Mouse (Mus musculus) kidney, adult 2 months (tissue): Measurements from ENCODE around the gene Pde4d.

ENCODE experiments used
- CTCF ChIP-seq: fragments of 200-500 bp; conservative IDR thresholded peaks from 2 replicates; pipeline ENCODE4 v1.5.1; 2011; ENCODE audit warnings: low read depth, mild to moderate bottlenecking, control low read depth, low read length, moderate library complexity, mixed read lengths; ENCODE audit not compliant: insufficient read depth, insufficient read length
- POLR2A ChIP-seq: fragments of 200-500 bp; IDR thresholded peaks from one replicate; pipeline ENCODE4 v1.6.1; 2011; ENCODE audit warnings: low read depth, low read length, control low read depth

DNA sequence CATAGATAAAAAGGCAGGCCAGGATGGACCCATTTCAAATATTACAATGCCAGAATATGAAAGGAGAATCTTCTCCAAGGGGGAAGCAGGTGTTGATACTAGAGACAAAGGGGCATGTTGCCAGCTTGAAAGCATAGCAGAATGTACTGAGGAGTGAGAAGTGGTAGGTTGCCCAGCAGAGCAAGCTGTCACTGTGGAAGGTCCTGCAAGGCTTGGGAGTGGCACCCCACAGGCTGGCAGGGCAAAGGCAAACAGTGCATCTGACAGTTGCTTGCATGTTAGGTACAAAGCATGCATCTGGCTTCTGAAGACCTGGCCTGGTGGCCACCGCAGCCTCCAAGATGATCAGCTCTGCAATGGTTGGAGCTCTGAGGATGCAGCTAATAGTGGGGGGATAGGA lies 384.4 kb downstream of the Pde4d start:
- TF ChIP-seq CTCF, result no peak
- TF ChIP-seq POLR2A, result no peak
